Mouse (Mus musculus) spleen, adult 2 months (tissue): Measurements from ENCODE around the gene Adamts20.

Source experiments
- CTCF ChIP-seq: fragments of 200-500 bp; IDR thresholded peaks from 2 replicates; pipeline ENCODE4 v1.5.1; 2011; ENCODE audit warnings: mild to moderate bottlenecking, inconsistent platforms; ENCODE audit not compliant: insufficient read depth, insufficient read length, insufficient replicate concordance; ENCODE audit errors: extremely low read depth
- POLR2A ChIP-seq: fragments of 200-500 bp; IDR thresholded peaks from 2 replicates; pipeline ENCODE4 v1.6.1; 2011; ENCODE audit warnings: low read depth, low read length, inconsistent platforms

- TF ChIP-seq CTCF, result no peak
- no peak for TF ChIP-seq POLR2A
These were observed 120.9 kb downstream of the Adamts20 start for GRCm38 (mm10) chr15:94344317-94344716.
